Mouse (Mus musculus): Measurements from ENCODE around the gene Azin2.

- TF ChIP-seq CTCF (IDR thresholded peaks at IDR 0.05; ENCODE audit: extremely low read depth, insufficient read depth, insufficient read length, insufficient replicate concordance) (no peak), POLR2A (IDR thresholded peaks at IDR 0.05; ENCODE audit: low read depth, low read length) (no peak)
Measured at GRCm38 (mm10) chr4:128958156-128958555, 4.1 kb downstream of the Azin2 start.
